Mouse (Mus musculus): ENCODE measurements around the gene Phf1.
"Not testable (repeated sequence)": the region's sequence is repeated elsewhere in the genome, so short reads cannot be mapped to it uniquely, and the experiment has no call there.

Phf1 gene

DNA sequence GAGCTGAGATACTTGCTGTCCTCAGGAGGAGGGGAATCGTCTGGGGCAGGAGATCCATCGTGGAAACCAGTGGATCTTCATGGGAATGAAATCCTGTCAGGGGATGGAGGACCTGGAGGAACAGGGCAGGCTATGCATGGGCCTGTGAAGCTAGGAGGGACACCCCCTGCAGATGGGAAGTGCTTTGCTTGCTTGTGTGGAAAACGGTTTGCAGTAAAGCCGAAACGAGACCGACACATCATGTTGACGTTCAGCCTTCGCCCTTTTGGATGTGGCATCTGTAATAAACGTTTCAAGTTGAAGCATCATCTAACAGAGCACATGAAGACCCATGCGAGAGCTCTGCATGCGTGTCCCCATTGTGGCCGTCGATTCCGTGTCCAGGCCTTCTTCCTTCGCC, 41.7 kb downstream of the Phf1 start:
- DNase-seq (ENCODE audit: low read depth in 2 of 2, low spot score in 2 of 2): no peak

- no peak for DNase-seq (ENCODE audit: low read depth in 2 of 2, low spot score in 2 of 2)
Observed at GRCm38 (mm10) chr17:26975415-26975814, 42.6 kb downstream of the Phf1 start.

- not testable (repeated sequence) for DNase-seq (ENCODE audit: low read depth in 2 of 2, low spot score in 2 of 2)
Observed at GRCm38 (mm10) chr17:26977354-26977753, 44.5 kb downstream of the Phf1 start.

- DNase-seq (ENCODE audit: low read depth in 2 of 2, low spot score in 2 of 2): no peak
Observed at GRCm38 (mm10) chr17:26979426-26979825, 46.6 kb downstream of the Phf1 start.

- DNase-seq (ENCODE audit: low read depth in 2 of 2, low spot score in 2 of 2): peak; percentile 35 to 50
Observed at GRCm38 (mm10) chr17:26981050-26981449, 48.2 kb downstream of the Phf1 start.

- DNase-seq (ENCODE audit: low read depth in 2 of 2, low spot score in 2 of 2): no peak
Observed at GRCm38 (mm10) chr17:26983382-26983781, 50.5 kb downstream of the Phf1 start.

DNA sequence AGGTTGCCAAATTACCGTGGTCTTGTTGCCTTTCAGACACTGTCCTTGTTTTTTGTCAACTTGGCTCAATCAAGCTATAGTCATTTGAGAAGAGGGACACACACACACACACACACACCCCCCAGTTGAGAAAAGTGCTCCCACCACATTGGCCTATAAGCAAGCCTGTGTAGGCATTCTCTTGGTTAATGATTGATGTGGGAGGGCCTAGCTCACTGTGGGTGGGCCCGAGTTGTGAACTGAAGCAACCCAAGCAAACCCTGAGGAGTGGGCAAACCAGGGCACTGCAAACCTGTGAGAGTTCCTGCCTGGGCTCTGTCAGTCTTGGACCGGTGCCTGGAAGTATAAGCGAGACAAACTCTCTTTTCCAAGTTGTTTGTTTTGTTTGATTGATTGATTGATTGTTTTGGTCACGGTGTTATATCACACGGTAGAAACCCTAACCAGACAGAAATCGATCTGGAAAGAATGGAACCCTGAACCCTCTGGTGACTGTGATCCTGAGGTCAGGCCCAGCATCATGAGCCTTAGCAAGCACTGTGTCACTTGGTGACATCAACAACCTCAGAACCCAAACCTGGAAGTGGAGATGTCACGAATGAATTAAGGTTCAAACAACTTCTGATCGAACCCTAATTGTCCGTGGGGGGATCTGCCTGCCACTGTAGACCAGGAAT, 52.8 kb downstream of the Phf1 start:
- no peak for DNase-seq (ENCODE audit: low read depth in 2 of 2, low spot score in 2 of 2)

Data from CD8-positive naive resting alpha-beta T cell, adult 2 months (primary cell).